Mouse (Mus musculus): ENCODE results near the gene Rnf10.

Gene Rnf10

GRCm38 (mm10) chr5:115194626-115195221 lies 78.0 kb downstream of the Rnf10 start:
- no peak for DNase-seq (ENCODE audit: low spot score in 2 of 2)

- DNase-seq (ENCODE audit: low spot score in 2 of 2) = peak in 1 of 2 experiments; percentile 72
Observed at GRCm38 (mm10) chr5:115193669-115194625, 78.8 kb downstream of the Rnf10 start, which contains the start of gene Cabp1. Gene Cabp1, minus strand, starts transcription at chr5:115194381.

GRCm38 (mm10) chr5:115193226-115193625 lies 79.5 kb downstream of the Rnf10 start:
- DNase-seq (ENCODE audit: low spot score in 2 of 2) = peak; percentile 25 to 65

GRCm38 (mm10) chr5:115192828-115193195 lies 79.9 kb downstream of the Rnf10 start:
- no peak for DNase-seq (ENCODE audit: low spot score in 2 of 2)

GRCm38 (mm10) chr5:115191880-115192827 lies 80.5 kb downstream of the Rnf10 start:
- DNase-seq (ENCODE audit: low spot score in 2 of 2) = no peak

All from spleen, postnatal 10 days (tissue).